Mouse (Mus musculus) liver, postnatal 0 days (tissue): Measurements from ENCODE around the gene Pde4d.

ENCODE experiments used
- CTCF ChIP-seq: sonication (generic); IDR thresholded peaks from 2 replicates; pipeline ENCODE4 v1.5.1; 2016; ENCODE audit warnings: antibody characterized with exemption, low read depth
- EP300 ChIP-seq: IDR thresholded peaks from 2 replicates; pipeline ENCODE4 v1.6.1; 2016; ENCODE audit warnings: antibody characterized with exemption, low read depth, mild to moderate bottlenecking

DNA sequence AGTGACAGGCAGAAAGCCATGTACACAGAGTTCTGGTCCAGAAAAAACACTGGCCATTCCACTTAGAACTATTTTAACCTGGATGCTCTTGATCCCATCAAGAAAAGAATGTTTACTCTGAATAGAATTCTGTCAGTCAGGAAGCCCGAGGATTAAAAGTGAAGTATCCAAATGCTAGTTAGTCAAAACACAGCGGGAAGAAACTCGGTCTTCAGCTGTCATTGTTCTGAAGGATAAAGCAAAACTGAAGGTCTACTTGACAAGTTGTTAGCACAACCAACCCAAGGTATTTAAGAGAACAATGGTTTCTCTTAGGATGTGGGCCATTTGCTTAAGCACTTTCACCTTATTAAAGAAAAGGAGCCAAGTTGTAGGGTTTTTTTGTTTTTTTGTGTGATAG, 1327.2 kb downstream of the Pde4d start:
- TF ChIP-seq CTCF (no peak), EP300 (no peak)
